Mouse (Mus musculus) erythroblast, embryonic 14.5 days (primary cell): ENCODE measurements around the gene Rps6kb2.

Experiments
- GATA1 ChIP-seq: IDR thresholded peaks from 2 replicates; pipeline ENCODE4 v1.6.1; 2012; ENCODE audit warnings: low read length, inconsistent platforms, mixed read lengths
- TAL1 ChIP-seq: IDR thresholded peaks from 3 replicates; pipeline ENCODE4 v1.6.1; 2012; ENCODE audit warnings: low read length, inconsistent platforms, mixed read lengths

GRCm38 (mm10) chr19:4169810-4170209, 6.7 kb upstream of the Rps6kb2 start:
- TF ChIP-seq TAL1 (no peak), GATA1 (no peak)
